Mouse (Mus musculus) small intestine, adult 2 months (tissue): ENCODE measurements around the gene Slamf9.

ENCODE experiments used
- CTCF ChIP-seq: fragments of 200-500 bp; IDR thresholded peaks from 2 replicates; pipeline ENCODE4 v1.5.1; 2012; ENCODE audit warnings: low read depth, mild to moderate bottlenecking, control low read depth, inconsistent platforms, low read length, moderate library complexity, mixed read lengths; ENCODE audit not compliant: insufficient replicate concordance, insufficient read length; ENCODE audit errors: extremely low read depth
- POLR2A ChIP-seq: fragments of 200-500 bp; IDR thresholded peaks from 2 replicates; pipeline ENCODE4 v1.6.1; 2012; ENCODE audit warnings: low read depth, mild to moderate bottlenecking, control low read depth, inconsistent platforms, low read length, moderate library complexity

DNA sequence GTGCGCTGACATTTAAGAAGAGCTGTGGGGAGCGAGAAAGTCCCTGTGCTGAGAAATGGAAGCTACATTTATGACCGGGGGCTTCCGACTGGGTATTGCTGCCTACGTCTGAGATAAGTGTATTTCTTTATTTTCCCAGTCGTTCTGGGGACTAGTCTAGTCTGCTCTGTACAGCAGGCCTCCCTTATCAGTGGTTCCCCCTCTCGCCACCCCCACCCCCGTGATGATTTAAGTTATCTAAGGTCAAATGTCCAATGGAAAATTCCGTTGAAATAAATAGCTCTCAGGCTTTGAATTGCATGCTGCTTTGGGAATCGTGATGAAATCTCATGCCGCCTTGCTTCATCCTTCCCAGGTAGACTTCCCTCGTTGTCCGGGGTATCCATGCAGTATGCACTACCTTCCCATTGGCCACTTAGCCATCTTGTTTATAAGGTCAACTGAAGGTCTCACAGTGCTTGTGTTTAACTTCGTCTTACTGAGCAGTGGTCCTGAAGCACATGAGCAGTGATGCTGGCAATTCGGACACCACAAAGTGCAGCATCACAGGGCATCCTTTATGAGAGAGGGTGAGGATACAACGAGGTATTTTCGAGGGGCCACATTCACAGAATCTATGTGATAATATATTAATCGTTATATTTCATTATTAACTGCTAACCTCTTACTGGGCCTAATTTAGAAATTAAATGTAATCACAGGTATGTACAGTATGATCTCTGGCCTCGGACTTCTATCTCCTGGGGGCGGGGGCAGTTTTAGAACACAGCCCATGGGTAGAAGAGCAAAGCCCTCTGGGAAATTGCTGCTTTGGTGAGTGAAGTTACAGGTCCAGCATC lies 41.9 kb upstream of the Slamf9 start:
- TF ChIP-seq POLR2A (no peak), CTCF (no peak)
